Mouse (Mus musculus) frontal cortex, postnatal 36 days (tissue): Measurements from ENCODE around the gene Slco3a1.
A peak's percentile ranks its signal among the peaks of the same experiment; 100 is the strongest.

Experiments
- DNase-seq, 2 experiments: peaks; one replicate each; pipeline ENCODE4 v3.0.0; 2022; ENCODE audit warnings: low spot score in 2 of 2

Slco3a1 gene

DNA sequence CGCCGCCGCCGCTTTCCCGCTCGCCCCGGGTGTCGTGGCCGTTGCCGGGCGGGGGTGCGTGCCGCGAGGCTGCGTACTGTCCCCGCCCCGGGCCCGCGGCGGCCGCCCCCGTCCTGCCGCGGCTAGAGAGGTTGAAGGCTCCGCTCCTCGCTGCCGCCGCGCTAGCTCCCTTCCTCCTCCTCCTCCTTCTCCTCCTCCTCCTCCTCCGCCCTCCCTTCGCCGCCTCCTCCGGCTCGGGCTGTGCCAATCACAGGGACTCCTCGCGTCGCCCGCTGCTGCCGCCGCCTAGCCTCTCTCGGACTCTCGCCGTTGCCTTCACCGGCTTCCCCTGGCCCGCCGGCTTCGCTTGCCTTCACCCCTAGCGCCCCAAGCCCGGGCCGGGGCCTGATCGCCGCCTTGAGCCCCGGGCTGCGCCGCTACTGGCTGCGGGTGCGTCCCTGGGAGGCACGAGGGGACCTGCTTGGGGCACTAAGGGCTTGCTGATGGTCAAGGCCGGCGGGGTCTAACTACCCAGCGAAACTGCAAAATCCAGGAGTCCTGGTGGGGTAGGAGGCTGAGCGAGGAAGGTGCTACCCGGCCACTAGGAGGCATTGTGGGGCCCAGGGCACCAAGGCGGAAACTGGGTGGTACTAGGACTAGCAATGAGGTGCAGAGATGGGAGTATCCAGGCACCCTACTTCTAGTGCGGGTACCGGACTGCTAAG is at the start of gene Slco3a1:
TSS of gene Slco3a1 (minus strand) at position 173 of the 704 bp plus-strand sequence.
- DNase-seq, result peak; percentile 75 to 79

GRCm38 (mm10) chr7:74600996-74601395 is 46.4 kb upstream of the Slco3a1 start:
- no peak for DNase-seq

DNA sequence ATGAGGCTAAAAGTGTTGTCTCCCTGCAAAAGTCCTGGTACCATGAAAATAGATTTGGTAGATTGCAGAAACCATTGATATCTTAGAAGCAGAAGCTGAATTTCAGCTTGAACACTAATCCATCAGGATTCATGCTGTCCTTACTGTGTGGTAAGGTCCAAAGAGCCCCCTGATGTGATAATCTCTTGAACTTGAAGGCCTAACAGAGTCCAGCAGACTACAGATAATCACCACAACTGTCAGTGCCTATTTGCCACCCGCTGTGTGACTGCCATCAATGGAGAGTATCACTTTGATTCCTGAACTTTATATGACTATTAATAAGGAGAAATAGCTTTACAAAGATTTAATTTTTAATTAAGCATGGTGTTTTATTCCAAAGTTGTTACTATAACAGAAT is 24.8 kb upstream of the Slco3a1 start:
- DNase-seq, result no peak

DNA sequence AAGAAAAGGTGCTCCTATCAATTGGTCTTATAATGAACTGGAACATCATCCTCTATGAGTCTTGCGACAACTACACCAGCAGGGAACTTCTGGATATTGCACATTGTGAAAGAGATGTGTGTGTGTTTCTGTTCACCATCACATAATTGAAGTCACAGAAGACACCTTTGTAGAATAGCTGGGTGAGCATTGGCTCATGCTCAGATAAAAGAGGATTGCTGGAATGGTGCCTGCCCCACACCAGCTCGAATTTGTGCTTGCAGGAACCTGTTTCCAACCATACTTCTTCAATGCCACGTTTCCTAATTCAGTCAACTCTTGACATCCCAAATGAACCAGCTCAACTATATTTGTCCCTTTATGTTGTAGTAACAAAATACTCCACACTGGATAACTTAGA is 21.1 kb upstream of the Slco3a1 start:
- DNase-seq, result no peak

DNA sequence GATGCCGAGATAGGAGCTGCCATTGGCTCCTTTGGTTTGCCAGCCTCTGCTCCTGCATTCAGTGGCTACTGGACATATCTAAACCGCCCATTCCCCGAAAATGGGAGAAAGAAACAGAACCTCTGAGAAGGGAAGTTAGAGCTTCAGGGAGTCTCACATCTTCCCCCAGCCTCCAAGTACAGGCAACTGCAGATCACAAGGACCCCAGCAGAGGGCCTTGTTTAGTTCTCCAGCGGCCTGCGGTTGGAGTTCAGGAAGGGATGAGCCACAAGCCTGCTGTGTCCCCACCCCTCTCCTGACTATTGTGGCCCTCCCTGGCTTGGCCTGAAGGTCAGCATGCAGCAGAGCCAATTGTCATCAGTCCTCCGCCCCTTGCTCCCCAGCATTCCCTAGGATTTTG is 836 bp upstream of the Slco3a1 start:
- peak; percentile 66 to 71 for DNase-seq

DNA sequence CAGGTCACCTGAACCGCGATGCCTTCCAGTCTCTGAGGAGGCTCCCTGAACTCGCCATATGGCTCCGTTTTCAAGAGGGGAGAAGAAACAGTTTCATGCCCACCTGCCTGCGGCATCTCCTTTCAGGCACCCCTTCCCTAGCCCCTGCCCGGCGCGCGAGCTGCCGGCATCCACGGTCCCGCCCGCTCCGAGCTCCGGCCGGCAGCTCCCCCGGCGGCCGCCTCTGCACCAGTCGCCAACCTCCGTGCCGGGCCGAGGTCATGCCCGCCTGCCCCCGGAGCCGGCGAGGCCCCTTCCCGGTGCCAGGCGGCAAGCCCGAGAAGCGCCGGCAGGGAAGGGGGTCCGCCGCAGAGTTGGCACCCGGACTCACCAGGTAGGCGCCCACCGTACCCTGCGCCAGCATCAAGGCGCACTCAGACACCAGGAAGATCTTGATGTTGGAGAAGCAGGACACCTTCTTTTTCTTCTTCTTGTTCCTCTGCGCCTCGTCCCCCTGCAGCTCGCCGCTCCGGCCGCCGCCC is 479 bp downstream of the Slco3a1 start:
- DNase-seq, result peak; percentile 54 to 66

GRCm38 (mm10) chr7:74553111-74553650 is 1.4 kb downstream of the Slco3a1 start:
- peak in 1 of 2 experiments; percentile 15 for DNase-seq

DNA sequence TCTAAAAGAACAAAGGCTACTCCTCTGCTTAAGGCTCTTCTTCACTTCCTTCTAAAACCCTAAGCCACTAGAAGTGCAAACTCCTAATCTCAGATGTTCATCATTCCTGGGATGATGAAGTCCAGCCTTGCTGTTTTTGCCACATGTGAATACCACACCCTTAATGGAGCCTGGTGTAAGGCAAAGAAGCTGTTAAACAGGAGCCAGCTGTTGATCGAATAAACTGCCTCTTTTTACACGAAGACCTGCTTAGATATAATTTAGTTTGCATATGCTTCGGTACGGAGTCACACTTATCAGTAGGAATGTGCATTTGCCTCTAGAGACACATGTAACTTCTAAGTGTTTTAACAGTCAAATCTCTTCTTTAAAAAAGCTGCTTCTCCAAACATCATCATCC is 2.0 kb downstream of the Slco3a1 start:
- DNase-seq, result no peak

DNA sequence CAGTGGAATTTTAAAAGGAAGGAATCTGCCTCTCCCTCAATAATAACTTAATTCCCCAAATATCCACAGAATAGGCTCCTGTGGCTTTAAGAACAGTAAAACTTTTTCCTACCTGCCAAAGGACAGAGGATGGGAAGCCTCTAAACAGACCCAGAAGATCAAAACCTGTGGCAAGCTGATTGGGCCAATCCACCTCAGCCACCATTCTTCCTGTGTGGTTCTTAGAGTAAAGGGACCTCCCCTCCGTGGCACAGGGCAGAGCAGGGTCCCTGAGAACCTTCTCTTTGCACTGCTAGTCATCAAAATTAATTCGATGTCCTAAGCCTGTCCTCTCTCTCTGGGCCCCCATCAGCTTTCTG is 2.6 kb downstream of the Slco3a1 start:
- no peak for DNase-seq

- DNase-seq, result no peak
Measured at GRCm38 (mm10) chr7:74551338-74551999, 3.1 kb downstream of the Slco3a1 start.

- no peak for DNase-seq
Measured at GRCm38 (mm10) chr7:74549686-74550085, 4.9 kb downstream of the Slco3a1 start.

- DNase-seq, result no peak
Measured at GRCm38 (mm10) chr7:74549013-74549582, 5.5 kb downstream of the Slco3a1 start.

DNA sequence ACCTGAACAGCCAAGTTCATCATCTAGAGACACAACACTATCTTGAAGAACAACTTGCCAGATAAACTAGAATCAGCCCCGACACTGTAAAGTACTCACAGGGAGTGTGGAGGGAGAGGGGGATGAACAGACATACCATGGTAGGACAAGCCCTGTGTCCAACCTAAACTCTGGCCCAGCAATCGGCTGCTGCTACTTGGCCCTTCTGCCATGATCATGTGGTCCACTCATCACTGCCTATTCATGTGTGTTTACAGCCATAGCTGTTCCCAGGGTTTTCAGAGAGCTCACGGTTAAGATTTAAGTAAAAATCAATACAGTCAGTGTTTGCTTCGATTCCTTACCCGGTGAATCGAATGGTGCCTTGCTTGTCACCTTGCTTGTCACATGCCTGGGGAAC is 7.9 kb downstream of the Slco3a1 start:
- DNase-seq, result no peak

DNA sequence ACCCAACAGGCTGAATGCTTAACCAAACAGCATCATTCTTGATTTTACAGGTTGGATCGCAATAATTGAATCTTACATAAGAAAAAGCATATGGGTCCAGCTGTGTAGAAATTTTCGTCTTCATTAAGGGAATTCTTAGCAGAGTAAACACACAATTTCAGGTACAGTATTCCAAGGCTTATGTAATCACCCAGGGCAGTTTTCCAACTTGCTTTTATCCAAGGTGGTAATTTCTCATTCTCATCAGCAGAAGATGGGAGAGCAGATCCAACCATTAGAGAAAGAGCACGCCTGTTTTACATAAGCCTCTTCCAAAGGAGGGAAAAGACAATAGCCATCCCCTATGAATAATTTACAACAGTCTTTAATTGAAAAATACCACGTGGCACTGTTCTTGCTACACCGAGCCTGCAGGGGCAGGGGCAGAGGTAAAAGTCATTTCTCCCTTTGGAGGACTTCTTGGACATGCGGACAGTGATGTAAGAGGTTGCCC is 9.0 kb downstream of the Slco3a1 start:
- DNase-seq, result no peak

DNA sequence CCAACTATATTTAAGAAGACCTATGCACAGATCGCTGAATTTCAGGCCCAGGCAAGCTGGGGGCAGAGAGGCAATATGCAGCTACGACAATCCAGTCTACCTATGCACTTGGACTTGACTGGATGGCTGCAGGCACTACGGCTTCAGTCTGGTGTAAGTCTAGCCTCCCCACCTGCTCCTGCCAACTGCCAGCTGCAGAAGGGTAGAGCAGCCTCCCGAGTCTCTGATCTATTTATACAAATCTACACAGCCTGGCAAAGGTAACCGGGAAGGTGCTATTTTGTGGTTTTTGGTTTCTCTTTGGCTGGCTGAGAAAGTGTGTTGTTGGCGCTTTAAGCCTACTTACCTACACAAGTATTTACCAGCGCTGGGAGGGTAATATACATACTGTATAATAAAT is 10.3 kb downstream of the Slco3a1 start:
- DNase-seq, result no peak

- DNase-seq, result no peak
Measured at GRCm38 (mm10) chr7:74541958-74542357, 12.6 kb downstream of the Slco3a1 start.

DNA sequence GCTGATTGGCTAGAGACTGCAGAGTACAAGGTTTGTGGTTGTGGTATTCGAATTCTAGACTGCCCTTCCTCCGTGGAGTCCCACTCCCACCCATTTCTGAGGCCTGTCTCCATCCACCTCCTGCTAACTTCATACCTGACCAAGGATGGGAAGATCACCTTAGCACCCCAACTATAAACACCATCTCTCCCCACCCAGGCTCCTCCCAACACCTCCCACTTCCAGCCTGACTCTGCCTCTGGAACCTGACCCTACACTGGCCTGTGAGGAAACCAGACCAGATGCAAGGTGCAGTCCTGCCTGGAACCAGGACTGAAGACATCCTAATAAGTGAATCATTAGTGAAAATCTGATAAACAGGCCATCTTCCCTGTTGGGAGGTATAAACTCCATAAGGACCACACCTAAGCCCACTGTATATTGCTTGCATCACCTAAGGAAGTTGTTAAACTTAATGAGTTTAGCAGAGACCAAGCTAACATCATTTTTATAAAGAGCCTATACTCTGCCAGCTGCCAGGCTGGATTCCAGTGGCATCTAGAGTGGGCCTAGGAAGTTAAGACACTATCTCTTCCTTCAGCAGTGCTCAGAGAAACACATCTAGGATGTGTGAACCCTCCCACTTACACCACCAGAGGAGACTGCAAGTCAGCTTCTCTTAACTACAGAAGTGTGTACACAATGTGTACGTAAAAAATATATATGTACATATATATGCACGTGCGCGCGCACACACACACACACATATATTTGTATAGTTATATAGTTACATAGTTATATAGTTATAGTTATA is 13.5 kb downstream of the Slco3a1 start:
- DNase-seq, result no peak

- DNase-seq, result no peak
Measured at GRCm38 (mm10) chr7:74536186-74536585, 18.4 kb downstream of the Slco3a1 start.

DNA sequence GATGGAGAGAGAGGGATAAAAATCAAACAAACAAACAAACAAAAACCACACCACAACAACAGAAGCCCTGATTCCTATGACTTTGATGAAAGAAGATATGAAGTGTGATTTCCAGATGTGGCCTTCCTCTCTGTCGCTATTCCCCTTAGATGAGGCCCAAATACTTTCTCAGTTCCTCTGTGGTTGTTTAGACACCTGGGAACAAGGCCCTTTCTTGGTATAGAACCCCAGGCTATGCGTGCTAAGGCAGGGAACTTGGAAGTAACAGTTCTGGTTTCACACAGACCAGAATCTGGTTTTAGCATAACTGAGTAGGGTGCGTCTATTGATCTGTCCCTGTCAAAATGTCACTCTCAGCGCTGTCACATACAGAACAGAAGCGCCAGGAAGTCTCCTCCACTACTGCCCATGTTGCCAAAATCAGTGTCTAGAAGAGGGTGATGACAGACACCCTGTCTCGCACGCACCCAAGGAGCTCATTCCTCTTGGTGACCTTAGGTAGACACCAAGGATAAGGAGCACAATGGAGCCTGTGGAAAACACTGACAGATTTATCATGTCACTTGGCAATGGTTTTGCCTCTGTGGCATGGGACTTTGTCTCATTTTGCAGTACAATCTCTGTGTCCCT is 23.0 kb downstream of the Slco3a1 start:
- no peak for DNase-seq

DNA sequence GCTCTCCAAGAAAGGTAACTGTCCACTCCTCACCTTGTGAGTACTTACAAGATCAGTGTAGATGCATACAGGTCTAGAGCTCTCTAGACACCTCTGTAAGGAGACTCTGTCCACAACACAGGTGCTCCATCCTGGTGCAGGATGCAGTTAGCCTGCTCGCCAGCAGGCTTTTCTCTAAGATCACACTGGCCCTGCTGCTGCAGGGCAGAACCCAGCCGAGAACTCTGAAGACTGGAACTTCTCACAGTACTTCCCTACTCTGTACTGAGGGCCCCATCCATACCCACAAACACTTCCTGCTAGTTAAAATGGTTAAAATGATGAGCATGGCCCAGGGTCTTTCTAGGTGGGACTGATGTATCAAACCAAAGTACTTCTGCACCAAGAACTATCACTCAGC is 24.7 kb downstream of the Slco3a1 start:
- no peak for DNase-seq

DNA sequence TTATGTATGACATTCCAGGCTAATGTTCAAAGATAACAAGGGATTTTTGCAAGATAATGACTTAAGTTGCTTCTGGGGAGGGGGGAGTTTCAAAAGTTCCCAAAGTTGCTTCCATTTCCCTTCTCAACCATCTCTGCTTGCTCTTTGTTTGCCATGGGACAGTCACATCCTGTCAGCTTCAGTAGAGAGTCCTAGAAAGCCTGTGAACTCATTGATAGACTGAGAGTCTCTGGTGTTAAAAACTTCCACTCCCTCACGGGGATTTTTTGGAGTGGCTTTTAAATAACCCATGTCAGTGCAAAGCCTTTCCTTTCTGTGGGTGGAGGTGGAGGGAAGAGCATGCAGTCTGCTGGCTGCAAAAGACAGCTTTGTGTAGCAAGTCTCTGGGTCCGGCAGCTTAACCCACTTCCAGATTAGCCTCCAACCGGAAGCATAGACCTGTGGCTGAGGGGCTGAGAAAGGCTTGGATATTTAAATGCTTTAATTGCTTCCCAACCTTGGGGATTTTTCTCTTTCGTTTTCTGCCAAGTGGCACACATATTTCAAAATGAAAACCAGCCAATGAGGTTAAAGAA is 25.3 kb downstream of the Slco3a1 start:
- DNase-seq, result no peak
